Mouse (Mus musculus): ENCODE measurements around the gene Mab21l1. TPM values are rescaled to one million over a fixed set of nuclear protein-coding genes. Genes with fewer than 3 reads are reported as not detected.

The Mab21l1 gene
- polyA plus RNA-seq, 1 experiment from 2014 or later: 17.6 TPM

DNA sequence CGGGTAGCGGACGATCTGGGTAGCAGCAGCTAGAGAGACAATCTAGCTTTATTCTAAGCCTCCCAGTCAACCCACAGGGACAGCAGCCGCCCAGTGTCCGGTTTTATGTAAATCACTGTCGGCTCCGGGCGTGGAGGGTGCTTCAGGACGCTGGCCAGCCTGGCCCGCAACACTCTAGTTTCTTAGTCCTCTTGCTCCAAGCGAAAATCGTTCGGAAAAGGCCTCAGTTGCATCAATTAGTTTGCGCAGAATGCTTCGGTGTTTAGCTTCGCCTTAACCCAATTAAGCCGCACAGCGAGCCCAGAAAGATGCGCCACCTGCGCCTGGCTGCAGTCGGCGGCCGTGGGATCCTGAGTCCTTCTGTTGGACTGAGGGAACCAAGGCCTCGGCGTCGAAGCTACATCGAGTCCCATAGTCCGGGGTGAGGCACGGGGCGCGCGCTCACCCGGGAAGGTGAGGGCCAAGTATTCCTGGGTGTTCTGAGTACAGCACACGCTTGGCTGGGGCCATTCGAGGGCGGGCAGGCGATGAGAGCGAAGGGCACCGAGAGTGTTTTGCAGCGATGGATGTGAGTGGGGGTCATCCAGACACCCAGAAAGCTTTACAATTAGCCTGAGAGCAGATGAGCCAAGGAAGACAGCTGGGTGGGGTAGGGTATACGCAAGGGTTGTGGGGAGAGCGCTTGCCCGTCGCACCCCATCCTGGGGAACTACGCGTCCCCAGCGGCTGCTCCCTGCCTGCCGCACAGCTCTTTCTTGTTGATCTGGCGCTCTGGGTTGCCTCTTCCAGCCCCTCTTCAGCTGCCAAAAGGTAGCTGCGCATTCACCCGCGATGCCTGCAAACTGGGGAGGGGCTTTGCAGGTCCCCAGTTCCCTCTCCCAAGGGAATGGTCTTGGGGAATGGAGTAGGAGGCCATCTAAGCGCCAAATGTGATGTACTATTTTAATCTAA is 1.9 kb upstream of the Mab21l1 start:
- H3K27ac ChIP-seq: no peak overlapping the region
- ATAC-seq (ENCODE audit: insufficient number of reproducible peaks, low FRiP score, low TSS enrichment, low read depth): peak; percentile 45; the same call in 1 of the 2 replicates

GRCm38 (mm10) chr3:55781429-55782055 is 768 bp upstream of the Mab21l1 start:
- whole genome bisulfite sequencing: 27% methylated on average over 5 of the region's 5 CpGs
- Histone ChIP-seq H3K4me1 (peaks cover 27% of the 10 kb centered on the region), H3K9ac (no peak overlapping the region), H3K27me3 (peaks cover 25% of the 10 kb centered on the region), H3K9me3 (no peaks in the 10 kb centered on the region), H3K4me3 (peak overlapping the region; percentile 47), H3K27ac (peak overlapping the region; percentile 87; the same call in 1 of the 2 replicates), H3K36me3 (no peaks in the 10 kb centered on the region), H3K4me2 (peak overlapping the region; percentile 53)
- no peak for ATAC-seq (ENCODE audit: insufficient number of reproducible peaks, low FRiP score, low TSS enrichment, low read depth)

More for the DNA sequence above, 1.9 kb upstream of the Mab21l1 start:
- Histone ChIP-seq H3K4me3 (peak overlapping the region; percentile 33), H3K4me1 (peaks cover 27% of the 10 kb centered on the region), H3K9ac (no peak overlapping the region), H3K27me3 (peaks cover 25% of the 10 kb centered on the region), H3K4me2 (peak overlapping the region; percentile 50), H3K9me3 (no peaks in the 10 kb centered on the region), H3K36me3 (no peaks in the 10 kb centered on the region)
- 11% methylated on average over 53 of the region's 53 CpGs for WGBS

GRCm38 (mm10) chr3:55782771-55783170 is 461 bp downstream of the Mab21l1 start:
- peak overlapping the region; percentile 47 for H3K4me3 ChIP-seq
- H3K4me2 ChIP-seq: peak overlapping the region; percentile 53
- H3K9me3 ChIP-seq: no peaks in the 10 kb centered on the region
- H3K9ac ChIP-seq: peak overlapping the region; percentile 54
- H3K4me1 ChIP-seq: peaks cover 30% of the 10 kb centered on the region
- peaks cover 30% of the 10 kb centered on the region for H3K27me3 ChIP-seq
- WGBS: 4% methylated on average over 22 of the region's 22 CpGs
- H3K36me3 ChIP-seq: no peaks in the 10 kb centered on the region
- ATAC-seq (ENCODE audit: insufficient number of reproducible peaks, low FRiP score, low TSS enrichment, low read depth): no peak
- H3K27ac ChIP-seq: peak overlapping the region; percentile 87

DNA sequence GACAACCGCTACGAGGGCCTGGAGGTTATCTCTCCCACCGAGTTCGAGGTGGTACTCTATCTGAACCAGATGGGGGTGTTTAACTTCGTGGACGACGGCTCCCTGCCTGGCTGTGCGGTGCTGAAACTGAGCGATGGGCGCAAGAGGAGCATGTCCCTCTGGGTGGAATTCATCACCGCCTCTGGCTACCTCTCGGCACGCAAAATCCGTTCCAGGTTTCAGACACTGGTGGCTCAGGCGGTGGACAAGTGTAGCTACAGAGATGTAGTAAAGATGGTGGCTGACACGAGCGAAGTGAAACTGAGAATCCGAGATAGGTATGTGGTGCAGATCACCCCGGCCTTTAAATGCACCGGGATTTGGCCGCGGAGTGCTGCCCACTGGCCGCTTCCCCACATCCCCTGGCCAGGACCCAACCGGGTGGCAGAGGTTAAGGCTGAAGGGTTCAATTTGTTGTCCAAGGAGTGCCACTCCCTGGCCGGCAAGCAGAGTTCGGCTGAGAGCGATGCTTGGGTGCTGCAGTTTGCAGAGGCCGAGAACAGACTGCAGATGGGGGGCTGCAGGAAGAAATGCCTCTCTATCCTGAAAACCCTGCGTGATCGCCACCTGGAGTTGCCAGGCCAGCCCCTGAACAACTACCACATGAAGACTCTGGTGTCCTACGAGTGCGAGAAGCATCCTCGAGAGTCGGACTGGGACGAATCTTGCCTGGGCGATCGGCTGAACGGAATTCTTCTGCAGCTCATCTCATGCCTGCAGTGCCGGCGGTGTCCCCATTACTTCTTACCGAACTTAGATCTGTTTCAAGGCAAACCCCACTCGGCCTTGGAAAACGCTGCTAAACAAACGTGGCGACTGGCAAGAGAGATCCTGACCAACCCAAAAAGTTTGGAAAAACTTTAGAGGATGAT is 1.1 kb downstream of the Mab21l1 start:
- 10% methylated on average over 45 of the region's 45 CpGs for WGBS
- Histone ChIP-seq H3K4me1 (peaks cover 30% of the 10 kb centered on the region), H3K9me3 (no peaks in the 10 kb centered on the region), H3K4me3 (peak overlapping the region; percentile 47), H3K27ac (peak overlapping the region; percentile 87), H3K4me2 (peak overlapping the region; percentile 53), H3K36me3 (no peaks in the 10 kb centered on the region), H3K27me3 (peaks cover 30% of the 10 kb centered on the region), H3K9ac (peak overlapping the region; percentile 54)
- no peak for ATAC-seq (ENCODE audit: insufficient number of reproducible peaks, low FRiP score, low TSS enrichment, low read depth)

GRCm38 (mm10) chr3:55784101-55784500 is 1.8 kb downstream of the Mab21l1 start:
- peaks cover 30% of the 10 kb centered on the region for H3K4me1 ChIP-seq
- no peak for ATAC-seq (ENCODE audit: insufficient number of reproducible peaks, low FRiP score, low TSS enrichment, low read depth)
- no peaks in the 10 kb centered on the region for H3K36me3 ChIP-seq
- H3K9me3 ChIP-seq: no peaks in the 10 kb centered on the region
- H3K4me3 ChIP-seq: peak overlapping the region; percentile 47
- H3K27me3 ChIP-seq: peaks cover 29% of the 10 kb centered on the region
- 16% methylated on average over 7 of the region's 7 CpGs for WGBS
- H3K27ac ChIP-seq: peak overlapping the region; percentile 87
- H3K4me2 ChIP-seq: peak overlapping the region; percentile 53
- H3K9ac ChIP-seq: peak overlapping the region; percentile 54; the same call in 1 of the 2 replicates

DNA sequence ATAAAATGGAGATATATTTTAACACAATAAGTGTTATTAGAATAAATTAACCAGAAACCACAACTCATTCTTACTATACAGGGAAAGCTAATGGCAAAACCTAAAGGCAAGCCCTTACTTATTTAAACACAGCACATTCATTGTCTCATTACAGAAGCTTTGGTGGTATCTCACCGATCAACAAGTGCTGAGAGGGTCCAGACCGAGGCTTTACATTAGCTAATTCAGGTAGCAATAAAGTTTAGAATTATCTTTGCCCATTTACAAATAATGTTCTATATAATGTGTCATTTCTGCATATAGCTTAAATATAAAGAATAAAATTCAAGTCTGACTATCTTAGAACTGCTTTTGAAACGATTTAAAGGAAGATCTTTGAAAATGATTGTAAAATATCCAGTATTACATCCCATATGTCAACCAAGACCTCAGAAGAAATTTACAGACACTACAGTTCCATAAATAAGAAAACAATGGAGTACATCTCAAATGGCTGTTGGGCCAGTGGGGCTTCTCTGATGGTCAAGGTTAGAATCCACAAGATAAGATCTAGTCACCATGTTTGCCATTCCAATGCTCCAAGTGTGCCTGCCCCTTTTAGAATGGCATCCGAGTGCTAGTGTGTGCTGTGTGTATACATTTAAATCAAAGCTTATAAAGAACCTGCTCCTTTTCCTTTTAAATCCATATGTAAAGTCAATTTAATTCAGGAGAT is 3.1 kb downstream of the Mab21l1 start:
- 45% methylated on average over 4 of the region's 4 CpGs for WGBS
- no peak for ATAC-seq (ENCODE audit: insufficient number of reproducible peaks, low FRiP score, low TSS enrichment, low read depth)
- Histone ChIP-seq H3K4me2 (0 out of 2 replicates have a peak overlapping the region, but pooled peaks have one; percentile 20), H3K9me3 (no peaks in the 10 kb centered on the region), H3K36me3 (no peaks in the 10 kb centered on the region), H3K9ac (no peak overlapping the region), H3K27ac (no peak overlapping the region), H3K4me3 (peak overlapping the region; percentile 42), H3K4me1 (peaks cover 24% of the 10 kb centered on the region), H3K27me3 (peaks cover 22% of the 10 kb centered on the region)

DNA sequence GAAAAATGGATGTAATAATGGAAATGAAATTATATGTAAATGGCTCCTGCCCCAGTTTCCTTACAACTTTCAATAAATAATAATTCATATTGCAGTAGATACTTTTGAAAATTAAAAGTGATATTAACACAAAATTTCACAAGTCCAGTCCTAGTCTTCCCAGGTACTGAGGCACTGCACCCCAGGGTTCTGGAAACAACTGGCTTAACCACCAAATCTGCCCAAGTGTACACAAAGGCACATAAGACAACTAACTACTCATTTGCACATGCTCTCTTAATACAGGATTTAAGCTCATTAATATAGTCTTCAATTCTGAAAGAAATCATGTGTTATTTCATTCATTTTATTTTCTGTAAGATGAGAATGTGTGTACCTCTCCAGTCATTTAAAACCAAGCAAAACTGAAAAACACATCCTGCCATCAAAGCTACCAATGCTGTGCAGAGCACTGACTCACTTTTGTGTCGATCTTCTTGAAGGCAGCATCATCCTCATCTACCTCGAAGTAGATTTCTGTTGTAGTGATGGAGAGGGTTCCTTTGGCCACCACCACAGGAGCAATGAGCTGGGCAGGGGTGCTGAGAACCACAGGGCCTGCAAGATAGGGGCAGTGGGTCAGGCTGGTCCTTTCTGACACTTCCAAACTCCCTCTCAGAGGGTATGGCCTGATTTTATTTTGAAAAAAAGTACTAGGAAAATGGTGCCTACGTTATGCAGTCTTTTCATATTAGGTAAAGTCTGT is 3.8 kb downstream of the Mab21l1 start:
- H3K4me1 ChIP-seq: peaks cover 18% of the 10 kb centered on the region; the same call in 1 of the 2 replicates
- peak overlapping the region; percentile 64 for H3K27ac ChIP-seq

GRCm38 (mm10) chr3:55786835-55787486 is 4.7 kb downstream of the Mab21l1 start:
- H3K4me1 ChIP-seq: peaks cover 18% of the 10 kb centered on the region; the same call in 1 of the 2 replicates
- ATAC-seq (ENCODE audit: insufficient number of reproducible peaks, low FRiP score, low TSS enrichment, low read depth): no peak
- H3K36me3 ChIP-seq: no peaks in the 10 kb centered on the region
- H3K4me2 ChIP-seq: peak overlapping the region; percentile 52
- peaks cover 10% of the 10 kb centered on the region for H3K27me3 ChIP-seq
- H3K4me3 ChIP-seq: peak overlapping the region; percentile 42
- 28% methylated on average over 17 of the region's 17 CpGs for WGBS
- H3K27ac ChIP-seq: peak overlapping the region; percentile 88
- H3K9ac ChIP-seq: peak overlapping the region; percentile 64
- no peaks in the 10 kb centered on the region for H3K9me3 ChIP-seq

More for the DNA sequence above, 3.8 kb downstream of the Mab21l1 start:
- no peak for ATAC-seq (ENCODE audit: insufficient number of reproducible peaks, low FRiP score, low TSS enrichment, low read depth)
- Histone ChIP-seq H3K4me3 (peak overlapping the region; percentile 42), H3K4me2 (peak overlapping the region; percentile 52), H3K9me3 (no peaks in the 10 kb centered on the region), H3K9ac (no peak overlapping the region), H3K36me3 (no peaks in the 10 kb centered on the region), H3K27me3 (peaks cover 16% of the 10 kb centered on the region)
- 32% methylated on average over 3 of the region's 3 CpGs for WGBS

DNA sequence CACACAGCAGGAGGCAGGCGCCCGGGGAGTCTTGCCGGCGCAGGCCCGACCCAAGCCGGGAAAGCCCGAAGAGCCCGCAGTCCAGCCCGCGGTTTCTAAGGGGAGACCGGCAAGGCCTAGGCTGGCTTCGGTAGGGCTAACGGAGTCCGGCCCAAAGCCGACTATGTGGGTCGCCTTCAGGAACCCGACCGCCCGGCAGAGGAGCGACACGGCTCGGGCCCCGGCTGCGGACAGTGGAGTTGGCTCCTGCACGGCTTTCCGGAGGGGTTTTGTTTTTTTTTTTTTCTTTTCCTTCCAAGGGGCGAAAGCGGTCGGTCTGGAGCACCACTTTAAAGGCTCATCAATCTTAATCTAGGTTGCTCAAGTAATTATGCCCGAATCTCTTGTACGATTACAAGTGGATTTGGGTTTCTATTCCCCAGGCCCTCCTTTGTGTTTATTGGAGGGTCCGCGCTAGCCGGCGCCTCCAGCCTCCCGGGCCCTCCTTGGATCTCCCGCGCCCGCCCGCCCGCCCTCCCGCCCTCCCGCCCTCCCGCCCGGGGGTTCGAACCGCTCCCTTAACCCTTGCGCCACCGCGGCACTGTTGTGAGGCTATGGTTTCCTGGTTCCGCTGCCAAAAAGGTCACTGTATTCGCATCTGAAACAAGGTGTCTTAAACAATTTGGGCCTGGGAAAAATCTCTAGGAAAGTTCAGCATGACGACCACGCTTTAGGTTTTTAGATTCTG is 5.3 kb downstream of the Mab21l1 start:
- Histone ChIP-seq H3K9ac (peak overlapping the region; percentile 64), H3K9me3 (no peaks in the 10 kb centered on the region), H3K4me1 (peaks cover 13% of the 10 kb centered on the region; the same call in 1 of the 2 replicates), H3K27me3 (peaks cover 5% of the 10 kb centered on the region; the same call in 1 of the 2 replicates), H3K4me3 (peak overlapping the region; percentile 42), H3K4me2 (peak overlapping the region; percentile 52), H3K36me3 (no peaks in the 10 kb centered on the region), H3K27ac (peak overlapping the region; percentile 88)
- peak; percentile 59 for ATAC-seq (ENCODE audit: insufficient number of reproducible peaks, low FRiP score, low TSS enrichment, low read depth)
- 3% methylated on average over 54 of the region's 54 CpGs for WGBS
